Mouse (Mus musculus): ENCODE data around the gene Arf3.

DNA sequence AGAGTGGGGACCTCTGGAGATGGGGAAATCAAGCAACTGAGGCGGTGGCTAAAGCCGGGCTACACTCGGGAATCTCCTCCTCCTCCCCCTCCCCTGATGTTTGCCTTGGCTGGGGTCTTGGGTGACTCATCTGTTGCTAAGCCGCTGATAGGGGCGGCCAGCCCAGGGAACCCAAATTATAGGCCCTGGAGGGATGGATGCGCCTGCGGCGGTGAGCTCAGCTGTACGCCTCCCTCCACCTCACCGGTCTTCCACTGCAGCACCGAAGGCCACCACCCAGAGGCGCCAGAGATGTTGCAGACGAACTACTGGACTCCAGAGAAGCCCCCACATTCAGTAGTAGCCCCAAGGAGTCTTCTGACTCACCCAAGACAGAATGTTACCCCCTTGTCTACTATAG is 17.6 kb upstream of the Arf3 start:
- TF ChIP-seq CTCF (IDR thresholded peaks at IDR 0.05; ENCODE audit: borderline replicate concordance, control insufficient read depth, extremely low read depth, insufficient read depth, low read length, poor library complexity): no peak
- no peak for TF ChIP-seq POLR2A (IDR thresholded peaks at IDR 0.05; ENCODE audit: control insufficient read depth, extremely low read depth, insufficient read depth, low read length, poor library complexity)
